Mouse (Mus musculus) embryonic stem cell, embryonic (primary cell): ENCODE results near the gene Adora2b.

Source experiments
- CTCF ChIA-PET, 4 experiments: fragments of 300-600 bp in 2 of 4; fragments of 350-600 bp in 2 of 4; sonication (Branson Sonifier 250); formaldehyde crosslinking; loops; one replicate each; lab custom pipeline; 2022; ENCODE audit warnings: inconsistent platforms in 2 of 4; lab: Charles Lee
- POLR2A ChIA-PET, 4 experiments: fragments of 300-600 bp in 2 of 4; fragments of 350-600 bp in 2 of 4; sonication (Branson Sonifier 250); formaldehyde crosslinking; loops; one replicate each; lab custom pipeline; 2022; ENCODE audit warnings: antibody characterized with exemption in 4 of 4, inconsistent platforms in 1 of 4; lab: Charles Lee

Gene Adora2b

DNA sequence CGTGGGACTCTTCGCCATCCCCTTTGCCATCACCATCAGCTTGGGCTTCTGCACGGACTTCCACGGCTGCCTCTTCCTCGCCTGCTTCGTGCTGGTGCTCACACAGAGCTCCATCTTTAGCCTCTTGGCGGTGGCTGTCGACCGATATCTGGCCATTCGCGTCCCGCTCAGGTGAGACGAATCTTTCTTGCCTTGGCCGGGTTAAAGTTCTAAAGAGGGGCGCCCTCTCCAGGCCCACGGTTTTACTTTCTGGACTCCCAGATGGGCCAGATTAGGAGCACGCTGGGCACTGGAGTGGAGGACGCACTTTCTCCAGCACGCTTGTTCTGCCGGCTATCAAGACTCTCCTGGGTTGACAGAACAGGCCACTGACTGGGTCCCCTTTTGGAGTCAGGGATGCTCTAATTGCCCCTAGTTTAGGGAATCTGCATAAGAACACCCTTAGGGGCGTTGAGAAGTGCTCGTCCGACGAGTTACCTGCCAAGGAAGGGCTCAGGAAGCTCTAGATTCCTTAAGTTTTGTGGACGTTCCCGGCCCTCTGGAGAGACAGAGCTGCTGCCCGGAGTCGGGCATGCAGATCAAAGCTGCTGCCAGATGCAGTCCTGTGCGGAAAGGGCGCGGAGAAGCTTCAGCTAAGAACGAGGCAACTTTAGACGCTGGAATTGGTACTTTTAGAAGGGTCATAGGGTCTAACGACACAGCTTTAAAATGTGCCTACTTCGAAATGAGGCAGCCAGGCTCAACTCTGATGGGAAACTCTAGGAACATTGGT, 668 bp downstream of the Adora2b start:
- ChIA-PET POLR2A (interaction anchor here (0.5 to 3.9 kb wide), 64 partner anchors 9 to 1275 kb away, joined by 3 to 28 read pairs (median 5); partner anchors contain the start of genes Ubb (in 3 of the 4), Ttc19 (in 2 of the 4), Zswim7 (in 2 of the 4) and Akap10 (in 1 of the 4)), CTCF (interaction anchor here in 3 of 4 experiments (0.6 to 3.6 kb wide), 12 partner anchors 14 to 364 kb away, joined by 3 to 18 read pairs (median 6); partner anchors contain the start of genes Ttc19 (in 1 of the 3) and Zswim7 (in 1 of the 3))

DNA sequence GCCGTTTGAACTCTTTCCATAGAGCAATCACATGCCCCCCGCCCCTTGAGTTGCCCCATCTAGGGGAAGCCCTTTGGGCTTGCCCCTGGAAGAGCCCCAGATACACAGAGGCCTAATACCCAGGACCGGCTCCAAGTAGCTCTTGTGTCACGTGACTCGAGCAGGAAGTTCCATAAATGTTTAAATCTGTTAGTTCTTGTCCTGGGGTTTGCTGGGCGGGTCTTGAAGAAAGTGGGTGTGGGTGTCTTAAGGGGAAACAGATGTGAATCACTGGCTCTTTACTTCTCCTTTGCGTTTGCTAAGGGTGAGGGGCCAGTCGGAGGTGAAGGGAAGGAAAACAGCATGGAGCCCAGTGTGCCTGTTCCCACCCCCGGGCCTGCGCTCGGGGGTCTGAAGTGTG, 2.3 kb downstream of the Adora2b start:
- POLR2A ChIA-PET = interaction anchor here in 2 of 4 experiments (1.3 to 3.9 kb wide), 4 partner anchors 10 to 353 kb away, joined by 3 to 22 read pairs (median 14); no protein-coding TSS in a partner anchor
- CTCF ChIA-PET = interaction anchor here in 2 of 4 experiments (3.0 to 3.6 kb wide), 2 partner anchors 29 to 203 kb away, joined by 8 to 18 read pairs; partner anchors contain the start of genes Ttc19 (in 1 of the 2) and Zswim7 (in 1 of the 2)

DNA sequence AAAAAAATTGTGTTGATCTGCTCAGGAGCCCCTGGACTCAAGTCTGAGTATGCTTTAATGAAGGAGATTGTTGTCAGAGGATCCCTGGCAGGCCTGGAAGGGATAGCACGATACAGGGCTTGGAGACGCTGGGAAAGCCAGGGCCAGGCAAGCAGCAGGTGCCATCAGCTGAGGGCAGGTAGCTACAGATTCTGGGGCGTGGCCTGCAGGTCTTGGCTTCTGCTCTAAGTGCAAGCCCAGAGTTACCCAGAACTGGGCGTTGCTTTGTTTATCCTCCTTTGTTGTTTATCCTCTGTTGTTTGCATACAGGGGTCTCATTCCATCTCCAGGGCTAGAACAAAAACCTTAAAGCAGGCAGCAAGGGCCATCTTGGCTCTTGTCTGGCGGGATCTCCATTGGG, 4.6 kb downstream of the Adora2b start:
- CTCF ChIA-PET = interaction anchor here in 1 of 4 experiments (0.7 kb wide), 1 partner anchor 491 kb away, joined by 3 read pairs; no protein-coding TSS in a partner anchor

DNA sequence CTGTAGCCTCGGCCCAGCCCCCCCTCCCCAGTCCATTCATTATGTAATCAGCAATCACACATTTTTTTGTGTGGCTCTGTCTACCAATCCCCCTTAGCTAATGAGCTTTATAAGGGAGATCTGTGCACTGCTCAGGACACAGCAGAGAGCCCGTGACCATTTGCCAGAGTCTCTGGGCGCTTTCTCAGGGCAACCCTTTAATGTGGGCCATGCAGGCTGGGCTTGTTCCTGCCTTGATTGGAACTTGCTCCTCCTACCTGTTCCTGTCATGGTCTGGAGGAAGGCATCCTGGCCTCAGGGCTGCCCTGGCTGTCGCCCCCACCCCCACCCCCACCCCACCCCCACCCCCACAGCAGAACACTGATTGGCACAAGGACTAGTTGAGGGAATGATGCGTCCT, 10.4 kb downstream of the Adora2b start:
- POLR2A ChIA-PET = interaction anchor here in 2 of 4 experiments (0.5 to 4.0 kb wide), 6 partner anchors 8 to 298 kb away, joined by 3 to 15 read pairs (median 4); partner anchors contain the start of gene Adora2b (in 2 of the 2)
- CTCF ChIA-PET = no interaction called here

More for the DNA sequence above, 4.6 kb downstream of the Adora2b start:
- POLR2A ChIA-PET = no interaction called here

DNA sequence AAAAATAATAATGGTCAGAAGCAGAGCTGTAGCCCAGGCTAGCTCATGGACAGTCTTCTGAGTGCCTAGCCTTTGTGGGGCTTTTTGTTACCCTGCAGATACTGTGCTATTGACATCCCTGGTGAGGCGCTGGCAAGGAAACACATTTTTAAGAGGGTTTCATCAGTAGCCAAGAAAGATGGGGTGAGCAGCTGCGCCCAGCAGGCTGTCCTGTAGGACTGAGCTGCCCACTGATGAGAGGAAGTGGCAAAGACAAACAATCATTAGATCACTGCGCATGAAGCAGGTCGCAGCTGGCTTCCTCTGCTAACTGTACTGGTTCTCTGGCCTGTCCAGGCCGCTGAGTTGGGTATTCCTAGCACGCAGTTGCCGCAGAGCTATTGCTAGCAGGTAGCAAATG, 14.8 kb downstream of the Adora2b start:
- ChIA-PET POLR2A (interaction anchor here in 3 of 4 experiments (0.5 to 3.1 kb wide), 11 partner anchors 10 to 387 kb away, joined by 3 to 13 read pairs (median 4); partner anchors contain the start of genes Adora2b (in 1 of the 3), Ttc19 (in 1 of the 3) and Zswim7 (in 1 of the 3)), CTCF (interaction anchor here in 2 of 4 experiments (0.5 to 1.0 kb wide), 4 partner anchors 14 to 433 kb away, joined by 3 to 4 read pairs (median 4); no protein-coding TSS in a partner anchor)

DNA sequence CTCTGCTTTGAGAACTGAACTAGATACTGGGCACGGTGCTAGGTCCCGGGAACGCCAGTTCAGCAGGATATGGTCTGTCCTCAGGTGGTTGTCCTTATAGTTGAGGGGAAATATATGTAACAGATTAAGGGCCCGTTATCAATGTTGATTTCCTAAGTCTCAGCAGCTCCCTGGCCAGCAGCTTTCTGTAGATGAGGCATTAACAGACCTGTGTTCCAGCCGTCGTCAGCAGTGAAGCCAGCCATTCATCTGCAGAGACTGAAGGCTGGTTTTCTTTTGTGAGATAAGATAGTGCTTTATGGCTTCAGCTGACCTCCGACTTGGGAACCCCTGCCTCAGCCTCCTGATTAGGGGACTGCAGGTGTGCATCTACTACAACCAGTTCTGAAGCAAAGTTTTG, 15.2 kb downstream of the Adora2b start:
- ChIA-PET CTCF (interaction anchor here in 1 of 4 experiments (1.0 kb wide), 2 partner anchors 13 to 216 kb away, joined by 4 read pairs; no protein-coding TSS in a partner anchor), POLR2A (interaction anchor here in 3 of 4 experiments (0.6 to 3.1 kb wide), 8 partner anchors 10 to 387 kb away, joined by 3 to 13 read pairs (median 4); partner anchors contain the start of genes Adora2b (in 1 of the 3), Ttc19 (in 1 of the 3) and Zswim7 (in 1 of the 3))

DNA sequence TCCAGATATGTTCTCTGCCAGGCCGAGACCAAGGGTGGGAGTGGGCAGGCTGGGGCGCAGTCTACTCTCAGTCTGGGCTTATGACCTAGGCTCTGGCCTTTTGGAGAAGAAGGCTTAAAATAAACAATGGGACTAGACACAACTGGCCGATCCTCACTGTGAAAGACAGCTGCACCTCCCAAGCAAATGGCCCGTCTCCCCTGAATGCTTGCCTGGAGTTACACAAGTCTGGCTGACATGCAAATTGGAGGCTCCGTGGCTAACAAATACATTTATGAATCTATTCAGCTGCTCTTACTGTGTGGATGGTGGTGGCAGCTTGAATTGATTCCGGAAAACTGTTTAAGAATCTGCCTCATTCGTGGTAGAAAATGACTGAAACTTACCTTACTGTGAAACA, 16.9 kb downstream of the Adora2b start:
- ChIA-PET CTCF (no interaction called here), POLR2A (interaction anchor here in 3 of 4 experiments (0.7 to 3.2 kb wide), 9 partner anchors 8 to 337 kb away, joined by 3 to 13 read pairs (median 5); partner anchors contain the start of genes Adora2b (in 3 of the 3), Ttc19 (in 1 of the 3) and Zswim7 (in 1 of the 3))

DNA sequence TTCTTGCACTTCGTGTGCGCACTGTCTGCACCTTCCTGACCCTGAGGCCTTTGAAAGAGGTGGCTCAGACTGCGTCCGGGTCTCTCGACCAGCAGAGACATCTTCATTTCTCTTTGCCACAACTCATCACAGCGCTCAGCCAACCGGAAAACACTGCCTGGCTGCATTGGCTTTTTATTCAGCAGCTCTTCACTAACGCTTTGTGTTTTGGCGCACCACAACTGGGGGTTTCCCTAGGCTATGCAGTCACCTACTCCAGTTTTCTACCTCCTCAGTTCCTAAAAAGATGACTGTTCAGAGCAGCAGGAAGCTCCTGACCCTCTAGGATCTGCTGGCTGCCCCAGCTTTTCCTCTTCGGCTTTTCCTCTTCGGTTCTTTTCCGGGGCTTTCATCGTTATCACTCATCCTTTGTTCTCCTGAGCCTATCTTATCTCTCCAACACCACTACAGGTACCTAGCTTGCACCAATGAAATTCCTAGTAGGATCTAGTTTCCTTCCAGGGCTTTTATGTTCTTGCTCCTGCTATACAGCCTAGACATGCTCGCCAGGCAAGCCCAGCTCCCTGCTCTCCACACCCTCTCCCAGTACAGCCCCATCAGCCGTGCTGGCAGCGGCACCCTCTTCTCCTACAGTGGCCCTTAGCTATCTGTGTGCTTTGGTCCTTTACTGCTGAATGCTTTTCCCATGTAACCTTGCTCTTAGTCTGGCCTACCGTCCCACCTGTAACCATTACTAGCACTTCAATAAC, 17.9 kb downstream of the Adora2b start:
- CTCF ChIA-PET = interaction anchor here in 2 of 4 experiments (0.5 to 1.5 kb wide), 4 partner anchors 11 to 499 kb away, joined by 3 to 4 read pairs (median 4); no protein-coding TSS in a partner anchor
- POLR2A ChIA-PET = interaction anchor here in 3 of 4 experiments (0.5 to 3.5 kb wide), 15 partner anchors 8 to 351 kb away, joined by 3 to 13 read pairs (median 4); partner anchors contain the start of genes Adora2b (in 2 of the 3), Ttc19 (in 1 of the 3), Ubb (in 1 of the 3) and Zswim7 (in 1 of the 3)

DNA sequence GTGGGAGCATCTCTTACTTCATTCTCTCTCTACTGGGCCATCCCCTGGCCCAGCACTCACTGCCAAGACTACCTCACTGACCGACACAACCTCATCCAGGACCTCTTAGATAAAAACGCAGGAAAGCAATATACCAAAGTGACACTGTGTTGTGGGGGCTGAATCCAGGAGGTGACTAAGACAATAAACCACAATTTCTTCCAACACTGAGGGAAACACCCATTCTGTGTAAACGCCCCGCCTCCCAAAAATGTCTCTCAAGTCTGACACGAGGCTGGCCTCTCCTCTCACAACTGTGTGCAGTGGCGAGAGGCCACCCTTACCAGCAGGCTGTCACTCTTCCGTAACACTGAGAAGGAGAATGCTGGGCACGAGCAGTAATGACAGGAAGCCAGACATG, 19.6 kb downstream of the Adora2b start:
- CTCF ChIA-PET = interaction anchor here in 1 of 4 experiments (0.8 to 1.5 kb wide), 2 partner anchors 9 to 390 kb away, joined by 4 to 8 read pairs; no protein-coding TSS in a partner anchor
- POLR2A ChIA-PET = interaction anchor here in 2 of 4 experiments (0.9 to 3.5 kb wide), 4 partner anchors 9 to 20 kb away, joined by 3 to 13 read pairs (median 12); partner anchors contain the start of genes Adora2b (in 1 of the 2), Ttc19 (in 1 of the 2) and Zswim7 (in 1 of the 2)

DNA sequence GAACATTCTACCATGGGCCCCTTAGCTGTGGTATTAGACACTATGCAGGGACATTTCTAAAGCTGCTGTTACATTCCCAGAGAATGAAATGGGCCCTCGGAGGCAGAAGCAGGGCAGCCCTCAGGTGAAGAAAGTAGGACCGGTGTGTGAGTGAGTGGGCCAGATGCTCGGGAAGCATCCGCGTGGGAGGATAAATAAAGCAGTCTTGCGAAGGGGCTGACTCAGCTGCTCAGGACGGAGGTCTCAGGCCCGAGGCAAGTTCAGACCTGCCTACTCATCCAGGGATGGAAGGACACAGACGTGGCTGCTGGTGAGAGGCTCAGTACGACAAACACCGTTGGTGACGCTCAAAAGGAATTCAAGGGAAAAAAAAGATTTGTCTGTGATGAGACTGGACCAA, 20.3 kb downstream of the Adora2b start:
- ChIA-PET CTCF (no interaction called here), POLR2A (interaction anchor here in 1 of 4 experiments (1.8 to 3.5 kb wide), 2 partner anchors 12 to 20 kb away, joined by 12 to 13 read pairs; partner anchors contain the start of genes Adora2b, Ttc19 and Zswim7)

DNA sequence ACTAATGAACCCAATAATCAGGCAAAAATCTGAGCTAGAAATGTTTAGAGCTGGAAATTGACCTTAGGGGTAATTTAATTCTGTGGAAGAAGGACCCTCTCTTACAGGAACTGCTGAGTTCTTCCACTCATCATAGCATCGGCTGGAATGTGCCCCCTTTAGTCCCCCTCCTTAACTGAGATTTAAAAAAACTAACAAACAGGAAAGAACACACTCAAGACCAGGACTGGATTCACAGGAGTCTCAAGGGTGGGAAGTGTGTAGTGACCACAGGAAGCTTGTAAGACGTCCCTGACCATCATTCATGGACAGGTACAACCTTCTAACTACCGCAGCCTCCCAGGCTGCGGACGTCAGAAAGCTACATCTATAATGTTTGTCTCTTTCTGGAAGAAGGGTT, 22.1 kb downstream of the Adora2b start:
- POLR2A ChIA-PET = interaction anchor here in 3 of 4 experiments (0.5 to 2.0 kb wide), 9 partner anchors 10 to 221 kb away, joined by 3 to 12 read pairs (median 3); partner anchors contain the start of genes Ttc19 (in 3 of the 3), Zswim7 (in 3 of the 3) and Adora2b (in 1 of the 3)
- CTCF ChIA-PET = interaction anchor here in 2 of 4 experiments (0.8 to 1.1 kb wide), 2 partner anchors 10 to 223 kb away, joined by 3 to 4 read pairs; no protein-coding TSS in a partner anchor

DNA sequence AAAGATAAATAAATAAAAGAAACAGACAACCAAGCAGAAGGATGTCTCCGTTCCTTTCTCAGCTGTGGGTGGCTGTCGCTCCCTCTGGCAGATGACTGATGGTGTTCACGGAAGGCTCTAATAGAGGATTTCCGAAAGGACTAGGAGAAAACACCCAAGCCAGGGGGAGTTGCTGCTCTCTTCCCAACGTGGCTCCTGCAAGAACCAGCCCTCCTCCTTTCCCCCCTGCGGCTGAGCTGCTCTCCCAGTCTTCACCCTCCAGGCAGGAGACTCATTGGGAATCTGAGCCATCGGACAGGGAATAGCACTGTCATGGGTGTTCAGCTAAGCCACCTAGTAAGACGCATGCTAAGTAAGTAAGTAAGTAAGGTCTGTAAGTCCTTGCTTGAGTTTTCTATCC, 28.3 kb downstream of the Adora2b start:
- ChIA-PET CTCF (interaction anchor here (0.8 to 2.7 kb wide), 19 partner anchors 13 to 327 kb away, joined by 3 to 47 read pairs (median 4); partner anchors contain the start of gene Adora2b (in 1 of the 4)), POLR2A (interaction anchor here (0.5 to 2.6 kb wide), 14 partner anchors 8 to 376 kb away, joined by 3 to 12 read pairs (median 4); partner anchors contain the start of genes Adora2b (in 1 of the 4), Specc1 (in 1 of the 4) and Ubb (in 1 of the 4))

DNA sequence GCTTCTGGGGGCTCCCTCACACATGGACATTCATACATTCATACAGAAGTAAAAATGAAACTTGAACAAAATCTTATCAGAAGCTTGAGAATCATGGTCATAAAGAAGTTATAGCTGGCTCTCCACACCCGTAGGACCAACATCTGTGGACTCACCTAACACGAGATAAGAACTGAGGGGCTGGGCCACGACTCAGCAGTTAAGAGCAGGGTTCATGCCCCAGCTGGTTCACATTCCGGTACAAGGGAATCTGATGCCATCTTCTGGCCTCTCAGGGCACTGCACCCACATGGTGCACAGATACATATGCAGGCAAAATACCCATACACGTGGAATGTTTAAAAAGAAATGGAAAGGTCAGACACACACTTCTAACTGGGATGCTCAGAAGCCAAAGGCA, 29.2 kb downstream of the Adora2b start:
- ChIA-PET CTCF (interaction anchor here (0.5 to 3.6 kb wide), 27 partner anchors 11 to 328 kb away, joined by 3 to 47 read pairs (median 4); partner anchors contain the start of gene Adora2b (in 2 of the 4)), POLR2A (interaction anchor here (0.5 to 2.6 kb wide), 19 partner anchors 11 to 347 kb away, joined by 3 to 12 read pairs (median 3); partner anchors contain the start of genes Adora2b (in 2 of the 4), Akap10 (in 1 of the 4), Specc1 (in 1 of the 4) and Ubb (in 1 of the 4))

DNA sequence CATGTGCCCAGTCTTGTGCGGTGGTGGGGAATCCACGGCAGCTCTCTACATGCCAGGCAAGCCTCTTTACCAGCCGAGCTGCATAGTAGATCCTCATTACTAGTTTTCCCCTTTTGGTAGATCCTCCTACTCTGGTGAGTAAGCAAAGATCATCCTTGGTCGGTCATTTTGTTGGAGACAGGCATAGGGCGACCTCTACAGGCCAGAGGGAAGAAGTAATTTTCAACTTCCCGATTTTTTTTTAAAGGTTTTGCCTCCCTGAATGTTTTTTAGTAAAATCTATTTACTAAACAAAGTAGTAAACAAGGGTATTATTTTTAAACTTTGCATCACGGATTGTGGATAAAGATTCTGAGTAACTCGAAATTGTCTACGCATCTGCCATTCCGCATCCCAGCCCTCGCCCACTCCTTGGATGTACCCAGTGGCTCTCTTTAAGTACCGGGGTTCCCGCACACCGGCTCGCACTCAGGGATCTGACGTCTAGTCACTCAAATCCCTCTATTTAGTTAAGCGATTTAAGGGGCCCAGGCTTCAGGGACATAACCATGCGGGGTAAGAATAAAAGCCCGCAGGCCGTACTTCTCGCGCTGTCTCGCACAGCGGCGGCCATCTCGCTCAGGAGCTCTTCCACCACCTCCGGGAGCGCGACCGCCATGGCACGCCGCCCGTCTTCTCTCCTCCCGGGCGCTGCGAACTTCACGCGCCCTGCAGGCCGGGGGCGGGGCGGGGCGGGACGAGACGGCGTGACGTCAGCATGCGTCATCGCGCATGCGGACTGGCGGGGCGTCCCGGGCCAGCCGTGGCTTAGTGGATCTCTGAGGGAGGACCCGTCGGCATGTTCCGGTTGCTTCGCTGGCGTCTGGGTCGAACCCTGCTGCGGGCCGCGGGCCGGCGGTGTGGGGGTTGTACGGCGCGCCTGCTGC, 32.2 kb downstream of the Adora2b start, which contains the start of the genes Zswim7 and Ttc19:
Zswim7 (minus strand) TSS at position 701 of the 926 bp plus-strand sequence.
Ttc19 (plus strand) TSS at position 799 of the 926 bp plus-strand sequence.
- POLR2A ChIA-PET = interaction anchor here (0.5 to 5.2 kb wide), 93 partner anchors 8 to 702 kb away, joined by 3 to 35 read pairs (median 4); partner anchors contain the start of genes Ubb (in 3 of the 4), Adora2b (in 2 of the 4) and Epn2 (in 1 of the 4)
- CTCF ChIA-PET = interaction anchor here (0.6 to 3.6 kb wide), 30 partner anchors 10 to 1756 kb away, joined by 3 to 22 read pairs (median 5); partner anchors contain the start of genes Specc1 (in 3 of the 4) and Adora2b (in 2 of the 4)

DNA sequence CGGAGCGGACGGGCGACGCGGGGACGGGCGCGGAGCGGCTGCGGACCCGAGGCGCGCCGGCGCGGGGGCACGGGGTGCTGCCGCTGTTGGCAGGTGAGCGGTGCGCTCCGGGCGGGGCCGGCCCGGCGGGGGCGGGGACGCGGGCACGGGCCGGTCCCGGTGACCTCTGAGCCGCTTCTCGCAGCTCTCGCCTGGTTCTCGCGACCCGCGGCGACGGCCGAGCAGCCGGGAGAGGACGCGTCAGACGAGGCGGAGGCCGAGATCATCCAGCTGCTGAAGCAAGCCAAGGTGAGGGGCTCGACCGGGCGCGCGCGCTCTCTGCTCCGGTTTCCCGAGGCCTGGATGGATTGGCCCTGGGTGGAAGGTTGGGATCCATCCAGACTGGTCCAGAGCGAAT, 32.8 kb downstream of the Adora2b start:
- POLR2A ChIA-PET = interaction anchor here (0.6 to 5.2 kb wide), 52 partner anchors 8 to 593 kb away, joined by 3 to 35 read pairs (median 4); partner anchors contain the start of genes Adora2b (in 2 of the 4) and Ubb (in 2 of the 4)

More for the DNA sequence above, 32.8 kb downstream of the Adora2b start:
- CTCF ChIA-PET = interaction anchor here in 3 of 4 experiments (1.0 to 3.6 kb wide), 9 partner anchors 11 to 332 kb away, joined by 3 to 22 read pairs (median 6); partner anchors contain the start of genes Adora2b (in 1 of the 3) and Specc1 (in 1 of the 3)
